Mouse (Mus musculus) neural tube, embryonic 12.5 days (tissue): ENCODE data around the gene Hspa1b. TPM values are rescaled to one million over a fixed set of nuclear protein-coding genes. Genes with fewer than 3 reads are reported as not detected.
"Not testable (repeated sequence)": the region's sequence is repeated elsewhere in the genome, so short reads cannot be mapped to it uniquely, and the experiment has no call there.

ENCODE experiments used
- ATAC-seq: fragments of 200-750 bp; cut with Nextera tagmentation; 2 replicates; pipeline ENCODE4 v1.8.0; 2017; ENCODE audit warnings: low read depth, mild to moderate bottlenecking, moderate TSS enrichment, moderate library complexity; ENCODE audit not compliant: low FRiP score
- H3K27ac ChIP-seq: fragments of 300-500 bp; sonication (generic); 2 replicates; pipeline ENCODE4 v1.5.1; 2016
- H3K27me3 ChIP-seq: fragments of 300-500 bp; sonication (generic); replicated peaks from 2 replicates; pipeline ENCODE4 v1.6.1; 2016; ENCODE audit warnings: mild to moderate bottlenecking
- H3K36me3 ChIP-seq: fragments of 300-500 bp; sonication (generic); 2 replicates; pipeline ENCODE4 v1.6.1; 2016; ENCODE audit warnings: mild to moderate bottlenecking
- H3K4me1 ChIP-seq: fragments of 300-500 bp; sonication (generic); 2 replicates; pipeline ENCODE4 v1.6.1; 2016
- H3K4me2 ChIP-seq: fragments of 300-500 bp; sonication (generic); replicated peaks from 2 replicates; pipeline ENCODE4 v1.6.1; 2016; ENCODE audit warnings: mild to moderate bottlenecking
- H3K4me3 ChIP-seq: fragments of 300-500 bp; sonication (generic); 2 replicates; pipeline ENCODE4 v1.5.1; 2016
- H3K9ac ChIP-seq: fragments of 300-500 bp; sonication (generic); 2 replicates; pipeline ENCODE4 v1.6.1; 2016; ENCODE audit warnings: mild to moderate bottlenecking
- H3K9me3 ChIP-seq: fragments of 300-500 bp; sonication (generic); 2 replicates; pipeline ENCODE4 v1.6.1; 2016; ENCODE audit warnings: mild to moderate bottlenecking
- WGBS: fragments of 180-500 bp; shearing (Covaris S2); methylation state at CpG from one replicate; pipeline ENCODE4 v1.1.7; 2016; 5-methylcytosine and 5-hydroxymethylcytosine counted together
- polyA plus RNA-seq: library from polyadenylated mRNA; unstranded; fragments of >200 nt; fragmentation: Nextera tagmentation; extraction: Ambion mirVana; gene quantifications from 2 replicates; pipeline ENCODE4 v1.2.1, GENCODE M21; 2016

Gene Hspa1b
- polyA plus RNA-seq, 1 experiment from 2014 or later: not detected

DNA sequence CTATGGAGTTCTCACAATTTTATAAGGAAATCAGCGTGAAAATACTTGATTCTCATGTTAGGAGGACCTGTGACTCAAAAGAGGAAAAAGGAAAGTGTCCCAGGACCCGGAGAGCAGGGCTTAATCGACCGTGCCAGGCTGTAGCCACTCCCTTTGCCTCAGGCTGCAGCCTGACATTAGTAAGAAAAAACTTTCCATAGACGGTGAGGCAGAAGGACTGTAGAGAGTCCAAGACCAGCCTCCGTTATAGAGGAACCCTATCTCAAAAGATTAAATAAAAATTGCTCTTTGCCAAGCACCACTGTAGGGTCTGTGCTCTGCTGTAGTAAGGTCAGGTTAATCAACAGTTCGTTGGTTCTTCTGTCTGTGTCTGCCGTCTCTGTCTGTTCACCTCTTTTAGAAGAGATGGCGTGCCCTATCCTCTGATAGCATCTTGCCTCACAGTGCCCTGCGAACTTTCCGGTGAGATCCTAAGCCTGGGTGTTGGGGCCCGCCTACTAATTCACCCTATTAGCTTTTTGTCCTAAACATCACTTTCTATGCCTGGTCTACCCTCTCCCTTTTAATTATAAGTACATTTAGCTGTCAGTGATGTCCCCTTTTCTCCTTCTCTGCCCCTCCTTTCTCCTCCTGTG is 960 bp upstream of the Hspa1b start:
- ATAC-seq: no peak
- H3K4me2 ChIP-seq: peak overlapping the region; percentile 78
- H3K27me3 ChIP-seq: peaks cover 17% of the 10 kb centered on the region
- no peaks in the 10 kb centered on the region for H3K9me3 ChIP-seq
- 0 out of 2 replicates have a peak overlapping the region, but pooled peaks have one; percentile 33 for H3K9ac ChIP-seq
- no peak overlapping the region for H3K27ac ChIP-seq
- peaks cover 9% of the 10 kb centered on the region for H3K4me1 ChIP-seq
- peak overlapping the region; percentile 40 for H3K4me3 ChIP-seq
- 16% methylated on average over 12 of the region's 12 CpGs for WGBS
- H3K36me3 ChIP-seq: no peaks in the 10 kb centered on the region

DNA sequence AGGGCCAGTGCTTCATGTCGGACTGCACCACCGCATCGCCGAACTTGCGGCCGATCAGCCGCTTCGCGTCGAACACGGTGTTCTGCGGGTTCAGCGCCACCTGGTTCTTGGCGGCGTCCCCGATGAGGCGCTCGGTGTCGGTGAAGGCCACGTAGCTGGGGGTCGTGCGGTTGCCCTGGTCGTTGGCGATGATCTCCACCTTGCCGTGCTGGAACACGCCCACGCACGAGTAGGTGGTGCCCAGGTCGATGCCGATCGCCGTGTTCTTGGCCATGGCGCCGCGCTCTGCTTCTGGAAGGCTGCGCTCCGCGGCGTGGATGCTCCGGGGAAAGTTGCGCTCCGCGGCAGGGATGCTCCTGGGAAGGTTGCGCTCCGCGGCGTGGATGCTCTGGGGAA is 306 bp downstream of the Hspa1b start:
- not testable (repeated sequence) for H3K27ac ChIP-seq, H3K36me3 ChIP-seq, H3K9ac ChIP-seq, H3K4me1 ChIP-seq, H3K9me3 ChIP-seq
- WGBS: 3% methylated on average over 33 of the region's 47 CpGs
- Histone ChIP-seq H3K4me2 (peak overlapping the region; percentile 78), H3K4me3 (peak overlapping the region; percentile 40), H3K27me3 (peaks cover 20% of the 10 kb centered on the region)
- peak; percentile 71 for ATAC-seq

DNA sequence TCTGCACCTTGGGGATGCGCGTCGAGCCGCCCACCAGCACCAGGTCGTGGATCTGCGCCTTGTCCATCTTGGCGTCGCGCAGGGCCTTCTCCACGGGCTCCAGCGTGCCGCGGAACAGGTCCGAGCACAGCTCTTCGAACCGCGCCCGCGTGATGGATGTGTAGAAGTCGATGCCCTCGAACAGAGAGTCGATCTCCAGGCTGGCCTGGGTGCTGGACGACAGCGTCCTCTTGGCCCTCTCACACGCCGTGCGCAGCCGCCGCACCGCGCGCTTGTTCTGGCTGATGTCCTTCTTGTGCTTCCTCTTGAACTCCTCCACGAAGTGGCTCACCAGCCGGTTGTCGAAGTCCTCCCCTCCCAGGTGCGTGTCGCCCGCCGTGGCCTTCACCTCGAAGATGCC is 1.1 kb downstream of the Hspa1b start:
- ATAC-seq, H3K4me1 ChIP-seq, H3K4me2 ChIP-seq, H3K9ac ChIP-seq, H3K27ac ChIP-seq, H3K9me3 ChIP-seq, H3K36me3 ChIP-seq, H3K4me3 ChIP-seq: not testable (repeated sequence)
- peaks cover 20% of the 10 kb centered on the region for H3K27me3 ChIP-seq
- 36% methylated on average over 26 of the region's 40 CpGs for WGBS

DNA sequence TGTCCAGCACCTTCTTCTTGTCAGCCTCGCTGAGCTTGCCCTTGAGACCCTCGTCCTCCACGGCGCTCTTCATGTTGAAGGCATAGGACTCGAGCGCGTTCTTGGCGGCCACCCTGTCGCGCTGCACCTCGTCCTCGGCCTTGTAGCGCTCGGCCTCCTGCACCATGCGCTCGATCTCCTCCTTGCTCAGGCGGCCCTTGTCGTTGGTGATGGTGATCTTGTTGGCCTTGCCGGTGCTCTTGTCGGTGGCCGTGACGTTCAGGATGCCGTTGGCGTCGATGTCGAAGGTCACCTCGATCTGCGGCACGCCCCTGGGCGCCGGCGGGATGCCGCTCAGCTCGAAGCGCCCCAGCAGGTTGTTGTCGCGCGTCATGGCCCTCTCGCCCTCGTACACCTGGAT is 1.7 kb downstream of the Hspa1b start:
- not testable (repeated sequence) for H3K36me3 ChIP-seq, H3K9me3 ChIP-seq, H3K27ac ChIP-seq, ATAC-seq, H3K4me2 ChIP-seq, H3K9ac ChIP-seq, H3K4me1 ChIP-seq, H3K4me3 ChIP-seq
- peaks cover 20% of the 10 kb centered on the region for H3K27me3 ChIP-seq
- 19% methylated on average over 35 of the region's 40 CpGs for WGBS

DNA sequence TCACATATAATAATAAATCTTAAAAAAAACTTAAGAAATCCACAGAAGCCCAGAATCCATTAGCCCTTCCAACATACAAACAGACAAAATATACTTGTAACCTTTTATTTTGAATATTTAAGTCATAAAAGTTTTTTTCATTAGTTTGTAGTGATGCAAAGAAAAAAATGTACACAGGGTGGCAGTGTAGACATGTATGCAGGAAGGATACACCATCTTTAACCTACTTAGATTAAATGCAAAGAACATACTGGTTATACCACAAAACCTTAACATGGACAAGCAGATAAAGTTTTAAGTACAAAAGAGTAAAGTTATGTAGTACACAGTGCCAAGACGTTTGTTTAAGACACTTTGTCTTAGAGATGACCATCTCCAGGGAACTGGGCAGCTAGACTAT is 2.7 kb downstream of the Hspa1b start:
- Histone ChIP-seq H3K27ac (no peak overlapping the region), H3K36me3 (no peaks in the 10 kb centered on the region; the same call in 1 of the 2 replicates), H3K4me3 (no peak overlapping the region), H3K9me3 (no peaks in the 10 kb centered on the region), H3K27me3 (peaks cover 19% of the 10 kb centered on the region), H3K4me1 (peaks cover 9% of the 10 kb centered on the region), H3K4me2 (no peak overlapping the region), H3K9ac (no peak overlapping the region)
- ATAC-seq: no peak
- 57% methylated on average over 1 of the region's 1 CpGs for WGBS

DNA sequence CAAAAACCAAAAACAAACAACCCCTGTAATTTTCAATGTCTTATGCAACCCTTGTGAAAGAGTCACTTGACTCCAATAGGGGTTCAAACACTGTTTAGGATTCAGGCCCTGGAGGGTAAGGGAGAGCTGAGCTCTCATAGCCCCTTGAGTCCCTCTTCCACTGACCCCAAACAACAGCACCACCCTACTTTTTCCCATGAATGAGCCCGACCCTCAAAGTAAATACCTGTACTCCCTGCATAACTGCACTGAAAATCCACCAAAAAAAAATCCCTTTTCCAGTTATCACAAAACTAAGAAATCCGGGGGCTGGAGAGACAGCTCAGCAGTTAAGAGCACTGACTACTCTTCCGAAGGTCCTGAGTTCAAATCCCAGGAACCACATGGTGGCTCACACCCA is 3.2 kb downstream of the Hspa1b start:
- Histone ChIP-seq H3K4me1 (peaks cover 10% of the 10 kb centered on the region), H3K4me3 (no peak overlapping the region), H3K27ac (no peak overlapping the region), H3K4me2 (no peak overlapping the region), H3K9me3 (no peaks in the 10 kb centered on the region), H3K27me3 (peaks cover 15% of the 10 kb centered on the region), H3K36me3 (peaks cover 1% of the 10 kb centered on the region), H3K9ac (no peak overlapping the region)
- 84% methylated on average over 3 of the region's 3 CpGs for WGBS
- ATAC-seq: no peak

DNA sequence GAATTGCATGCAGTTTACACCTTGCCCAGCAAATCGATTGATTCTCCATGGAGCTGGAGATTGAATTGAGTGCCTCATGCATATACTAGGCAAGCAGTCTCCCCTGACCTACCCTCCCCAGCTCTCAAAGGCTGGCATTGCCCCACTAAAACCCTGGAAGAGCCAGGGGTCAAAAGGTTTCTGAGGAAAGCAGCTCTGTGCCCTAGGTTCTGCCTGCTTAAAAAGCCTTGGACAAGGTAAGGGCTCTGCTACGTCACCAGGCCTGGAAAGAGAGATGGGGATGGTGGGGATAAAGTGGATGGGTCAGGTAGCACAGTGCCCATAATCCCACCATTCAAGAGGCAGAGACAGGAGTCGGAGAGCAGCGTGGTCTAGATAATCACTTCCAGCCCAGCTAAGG is 4.2 kb downstream of the Hspa1b start:
- H3K4me2 ChIP-seq: no peak overlapping the region
- H3K9me3 ChIP-seq: no peaks in the 10 kb centered on the region
- no peak overlapping the region for H3K9ac ChIP-seq
- H3K27me3 ChIP-seq: peaks cover 15% of the 10 kb centered on the region
- WGBS: 82% methylated on average over 4 of the region's 4 CpGs
- no peak for ATAC-seq
- H3K27ac ChIP-seq: no peak overlapping the region
- peaks cover 14% of the 10 kb centered on the region for H3K4me1 ChIP-seq
- H3K4me3 ChIP-seq: no peak overlapping the region
- peaks cover 12% of the 10 kb centered on the region for H3K36me3 ChIP-seq

DNA sequence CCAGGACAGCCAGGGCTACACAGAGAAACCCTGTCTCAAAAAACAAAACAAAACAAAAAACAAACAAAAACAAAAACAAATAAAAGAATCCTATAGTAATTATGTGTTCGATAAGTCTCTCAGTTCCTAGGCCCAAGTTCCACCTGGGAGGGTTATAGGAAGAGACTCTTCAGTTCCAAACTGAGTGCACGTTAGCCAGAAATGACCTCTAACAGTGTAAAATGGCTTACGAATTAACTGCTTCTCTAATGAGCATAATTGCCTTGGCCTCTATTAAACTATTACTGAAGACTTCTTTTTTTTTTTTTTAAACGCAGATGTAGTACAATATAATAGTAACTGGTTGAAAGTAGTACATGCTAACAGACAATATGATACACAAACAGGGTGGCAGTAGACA is 5.1 kb downstream of the Hspa1b start:
- no peak overlapping the region for H3K9ac ChIP-seq
- H3K27ac ChIP-seq: no peak overlapping the region
- H3K27me3 ChIP-seq: peaks cover 15% of the 10 kb centered on the region
- H3K4me3 ChIP-seq: no peak overlapping the region
- no peaks in the 10 kb centered on the region for H3K9me3 ChIP-seq
- H3K4me1 ChIP-seq: peaks cover 9% of the 10 kb centered on the region; the same call in 1 of the 2 replicates
- H3K36me3 ChIP-seq: peaks cover 18% of the 10 kb centered on the region
- no peak for ATAC-seq
- H3K4me2 ChIP-seq: no peak overlapping the region
- 94% methylated on average over 4 of the region's 4 CpGs for WGBS

DNA sequence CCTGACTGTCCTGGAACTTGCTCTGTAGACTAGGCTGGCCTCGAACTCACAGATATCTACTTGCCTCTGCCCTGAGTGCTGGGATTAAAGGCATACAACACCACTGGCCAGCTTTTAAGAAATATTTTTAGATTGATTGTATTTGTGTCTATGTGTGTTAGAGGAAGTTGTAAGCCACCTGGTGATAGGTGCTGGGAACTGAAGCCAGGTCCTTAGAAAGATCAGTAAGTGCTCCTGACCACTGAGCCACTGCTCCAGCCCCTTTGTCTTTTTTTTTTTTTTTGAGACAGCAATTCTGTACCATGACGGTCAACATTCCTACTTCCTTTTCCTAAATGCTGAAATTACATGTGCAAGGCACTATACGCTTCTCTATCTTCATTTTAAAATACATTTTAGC is 5.8 kb downstream of the Hspa1b start:
- WGBS: 93% methylated on average over 3 of the region's 3 CpGs
- peaks cover 15% of the 10 kb centered on the region for H3K27me3 ChIP-seq
- H3K9me3 ChIP-seq: no peaks in the 10 kb centered on the region
- no peak overlapping the region for H3K27ac ChIP-seq
- peaks cover 9% of the 10 kb centered on the region; the same call in 1 of the 2 replicates for H3K4me1 ChIP-seq
- H3K4me3 ChIP-seq: no peak overlapping the region
- no peak for ATAC-seq
- peaks cover 18% of the 10 kb centered on the region for H3K36me3 ChIP-seq
- H3K9ac ChIP-seq: no peak overlapping the region
- H3K4me2 ChIP-seq: peak overlapping the region; percentile 84

DNA sequence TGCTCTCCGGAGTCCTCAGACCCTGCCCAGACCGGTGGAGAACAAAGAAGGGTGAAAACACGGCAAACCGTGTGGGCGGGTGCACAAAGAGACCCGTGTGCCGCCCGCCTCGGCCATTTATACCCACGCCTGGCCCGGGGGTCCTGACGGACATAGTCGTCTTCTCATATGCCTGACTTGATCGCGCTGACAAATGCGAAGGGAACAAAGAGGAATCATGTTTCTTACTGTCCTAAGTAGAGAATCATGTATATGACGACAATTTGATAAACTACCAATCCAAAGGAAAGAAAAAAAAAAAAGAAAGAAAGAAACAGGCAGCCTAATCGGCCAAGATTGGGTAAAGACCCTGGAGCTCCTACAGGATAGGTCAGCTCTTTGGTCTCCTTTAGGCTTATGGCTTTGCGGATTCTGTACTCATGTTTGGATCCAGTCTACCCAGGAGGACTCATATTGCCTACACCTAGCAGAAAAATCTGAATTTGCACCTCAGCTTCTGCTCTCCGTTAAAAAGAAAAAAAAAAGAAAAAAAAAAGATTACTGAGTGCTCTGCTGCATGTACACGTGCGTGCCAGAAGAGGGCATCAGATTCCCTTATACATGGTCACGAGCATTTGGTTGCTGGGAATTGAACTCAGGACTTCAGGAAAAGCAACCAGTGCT is 6.5 kb downstream of the Hspa1b start:
- Histone ChIP-seq H3K36me3 (peaks cover 18% of the 10 kb centered on the region), H3K4me2 (peak overlapping the region; percentile 84), H3K9me3 (no peaks in the 10 kb centered on the region), H3K9ac (peak overlapping the region; percentile 93), H3K27ac (peak overlapping the region; percentile 75), H3K27me3 (peaks cover 15% of the 10 kb centered on the region), H3K4me1 (peaks cover 9% of the 10 kb centered on the region; the same call in 1 of the 2 replicates), H3K4me3 (peak overlapping the region; percentile 70)
- ATAC-seq: peak; percentile 85
- under 1% methylated on average over 23 of the region's 23 CpGs for WGBS

DNA sequence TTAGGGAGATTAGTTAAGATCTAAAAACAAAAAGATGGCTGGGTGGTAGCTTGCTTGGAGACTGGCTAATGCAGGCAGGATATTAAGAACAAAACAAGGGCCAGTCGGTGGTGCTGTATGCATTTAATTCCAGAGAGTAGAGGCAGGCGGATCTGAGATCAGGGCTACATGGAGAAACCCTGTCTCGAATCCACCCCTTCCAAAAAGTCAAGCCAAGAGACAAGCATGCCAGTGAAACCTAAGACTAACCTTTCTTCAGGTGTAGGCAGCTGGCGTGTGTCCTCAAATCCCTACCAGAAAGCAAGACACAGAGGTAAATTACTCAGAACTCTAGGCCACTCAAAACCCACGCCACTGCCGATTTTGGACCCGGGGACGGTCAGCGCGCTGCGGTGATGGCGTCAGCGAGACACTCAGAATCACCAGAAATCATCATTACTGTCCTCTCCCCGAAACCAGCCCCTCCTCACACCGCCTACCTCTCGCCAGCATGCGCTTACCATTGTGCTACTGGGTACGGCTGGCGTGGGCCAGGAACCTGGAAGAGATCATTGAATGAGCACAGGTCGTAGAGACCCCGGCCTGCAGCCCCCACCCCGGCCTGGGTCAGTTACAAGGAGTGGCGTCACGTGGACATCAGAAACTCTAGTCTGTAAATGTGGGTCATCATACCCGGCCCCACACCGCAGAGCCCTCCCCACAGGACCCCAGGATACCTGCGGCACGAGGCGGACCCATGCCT is 7.2 kb downstream of the Hspa1b start:
- Histone ChIP-seq H3K27ac (peak overlapping the region; percentile 75), H3K36me3 (peaks cover 18% of the 10 kb centered on the region), H3K4me1 (peaks cover 9% of the 10 kb centered on the region; the same call in 1 of the 2 replicates), H3K4me3 (peak overlapping the region; percentile 70), H3K9me3 (no peaks in the 10 kb centered on the region), H3K4me2 (peak overlapping the region; percentile 84), H3K9ac (peak overlapping the region; percentile 93), H3K27me3 (peaks cover 15% of the 10 kb centered on the region)
- WGBS: under 1% methylated on average over 29 of the region's 29 CpGs
- ATAC-seq: peak; percentile 67
